Mouse (Mus musculus) brain, embryonic 18.5 days (tissue): ENCODE results near the gene Micu1.
"Not testable (repeated sequence)": the region's sequence is repeated elsewhere in the genome, so short reads cannot be mapped to it uniquely, and the experiment has no call there.

Experiments
- DNase-seq: peaks from one replicate; pipeline ENCODE4 v3.0.0-alpha.2; 2012; ENCODE audit warnings: low read depth, low spot score

Micu1 gene

GRCm38 (mm10) chr10:59702207-59703032 is at the start of gene Micu1:
Gene Micu1, plus strand, starts transcription at chr10:59702477.
- DNase-seq = peak; percentile 87

GRCm38 (mm10) chr10:59656799-59657198 is 45.5 kb upstream of the Micu1 start:
- DNase-seq = no peak

- DNase-seq = no peak
Measured at GRCm38 (mm10) chr10:59664765-59665164, 37.5 kb upstream of the Micu1 start.

- DNase-seq = no peak
Measured at GRCm38 (mm10) chr10:59665503-59666291, 36.6 kb upstream of the Micu1 start.

GRCm38 (mm10) chr10:59667377-59667776 is 34.9 kb upstream of the Micu1 start:
- DNase-seq = no peak

DNA sequence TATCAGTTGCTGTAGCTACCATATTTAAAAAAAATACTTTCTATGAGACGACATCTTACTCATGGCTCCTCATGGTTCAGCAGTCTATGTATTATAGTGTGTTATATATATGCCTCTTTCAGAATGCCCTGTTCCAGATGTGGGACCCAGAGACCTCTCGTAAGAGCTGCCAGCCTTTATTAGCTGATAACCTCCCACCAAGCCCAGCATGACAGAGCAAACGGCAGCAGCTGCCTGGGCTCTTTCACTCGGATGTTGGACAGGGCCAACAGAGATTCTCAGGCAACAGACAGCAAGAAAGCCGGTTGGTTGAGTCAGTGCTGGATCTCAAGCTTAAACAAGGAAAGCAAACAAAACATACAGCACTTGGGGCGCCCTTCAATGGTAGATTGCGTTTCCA is 33.8 kb upstream of the Micu1 start:
- DNase-seq = no peak

GRCm38 (mm10) chr10:59677836-59678235 is 24.4 kb upstream of the Micu1 start:
- no peak for DNase-seq

DNA sequence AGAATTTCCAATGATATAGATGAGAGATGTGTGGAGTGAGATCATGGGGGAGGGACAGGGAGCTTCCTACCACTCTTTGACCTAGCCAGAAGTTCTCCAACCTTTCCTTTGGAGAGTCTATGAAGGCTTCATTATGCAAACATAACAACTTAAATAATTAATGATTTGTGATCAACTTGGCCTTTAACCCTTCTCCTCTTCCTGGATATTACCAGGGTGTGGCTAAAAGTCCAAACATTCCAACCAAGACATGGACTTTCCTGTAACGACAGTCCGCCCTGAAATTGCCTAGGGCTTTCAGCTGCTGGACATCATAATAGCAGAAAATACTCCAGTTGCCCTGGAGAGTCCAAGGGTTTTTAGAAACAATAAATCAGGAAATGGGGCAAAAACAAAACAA is 23.1 kb upstream of the Micu1 start:
- DNase-seq = no peak

GRCm38 (mm10) chr10:59685586-59685985 is 16.7 kb upstream of the Micu1 start:
- DNase-seq = not testable (repeated sequence)

DNA sequence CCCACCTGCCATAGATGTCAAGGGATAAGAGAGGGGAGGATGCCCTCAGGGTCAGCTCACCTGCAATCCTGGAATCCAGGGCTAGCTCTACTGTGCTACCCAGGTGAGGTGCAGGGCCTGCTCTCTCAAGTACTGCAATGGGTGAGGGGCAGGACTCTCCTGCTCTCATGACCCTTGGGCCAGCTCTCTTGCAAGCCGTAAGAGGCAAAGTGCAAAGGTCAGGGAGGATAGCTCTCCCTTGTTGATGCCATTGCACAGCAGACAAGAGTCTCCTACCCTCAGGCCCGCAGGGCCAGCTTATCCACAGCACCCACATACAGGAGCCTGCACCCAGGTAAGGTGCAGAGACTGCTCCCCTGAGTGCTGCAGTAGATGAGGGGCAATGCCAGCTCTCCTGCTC is 15.2 kb upstream of the Micu1 start:
- no peak for DNase-seq

- DNase-seq = no peak
Measured at GRCm38 (mm10) chr10:59689836-59690235, 12.4 kb upstream of the Micu1 start.

- no peak for DNase-seq
Measured at GRCm38 (mm10) chr10:59692441-59692840, 9.8 kb upstream of the Micu1 start.

GRCm38 (mm10) chr10:59694104-59694503 is 8.2 kb upstream of the Micu1 start:
- no peak for DNase-seq

DNA sequence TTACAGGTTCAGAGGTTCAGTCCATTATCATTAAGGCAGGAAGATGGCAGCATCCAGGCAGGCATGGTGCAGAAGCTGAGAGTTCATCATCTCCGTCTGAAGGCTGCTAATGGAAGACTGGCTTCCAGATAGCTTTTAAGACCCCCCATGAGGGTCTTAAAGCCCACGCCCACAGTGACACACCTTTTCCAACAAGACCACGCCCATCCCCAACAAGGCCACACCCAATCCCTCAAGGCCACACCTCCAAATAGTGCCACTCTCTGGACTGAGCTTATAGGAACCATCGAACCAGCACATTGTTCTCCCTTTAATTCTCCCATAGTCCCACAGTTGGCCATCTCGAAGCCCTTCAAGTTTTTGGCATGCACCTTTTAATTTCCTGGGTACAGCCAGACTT is 2.8 kb upstream of the Micu1 start:
- no peak for DNase-seq

GRCm38 (mm10) chr10:59701805-59702204 is 472 bp upstream of the Micu1 start:
- no peak for DNase-seq

GRCm38 (mm10) chr10:59703060-59703760 is 933 bp downstream of the Micu1 start:
- no peak for DNase-seq

DNA sequence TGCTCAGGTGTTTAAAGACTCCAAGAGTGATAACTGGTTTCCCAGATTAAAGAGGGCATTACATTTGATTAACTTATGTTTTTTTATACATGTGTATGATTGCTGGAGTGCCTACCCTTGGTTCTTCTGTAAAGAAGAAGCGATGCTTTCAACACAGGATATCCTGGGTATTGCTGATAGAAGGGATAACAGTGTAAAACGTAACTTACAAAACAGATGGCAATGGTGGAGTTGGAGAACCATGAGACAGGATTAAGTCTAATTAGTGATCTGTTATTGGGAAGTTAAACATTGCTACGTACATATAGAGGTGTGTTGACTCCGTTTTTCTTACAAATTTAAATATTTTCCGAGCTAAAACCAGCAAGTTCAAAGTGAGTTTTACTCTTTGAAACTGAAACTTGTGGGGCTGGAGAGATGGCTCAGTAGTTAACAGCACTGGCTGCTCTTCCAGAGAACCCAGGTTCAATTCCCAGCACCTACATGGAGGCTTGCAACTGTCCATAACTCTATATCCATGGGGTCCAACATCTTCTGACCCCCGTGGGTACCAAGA is 4.8 kb downstream of the Micu1 start:
- DNase-seq = no peak

GRCm38 (mm10) chr10:59707595-59707994 is 5.3 kb downstream of the Micu1 start:
- DNase-seq = no peak

- DNase-seq = no peak
Measured at GRCm38 (mm10) chr10:59709281-59709680, 7.0 kb downstream of the Micu1 start.

DNA sequence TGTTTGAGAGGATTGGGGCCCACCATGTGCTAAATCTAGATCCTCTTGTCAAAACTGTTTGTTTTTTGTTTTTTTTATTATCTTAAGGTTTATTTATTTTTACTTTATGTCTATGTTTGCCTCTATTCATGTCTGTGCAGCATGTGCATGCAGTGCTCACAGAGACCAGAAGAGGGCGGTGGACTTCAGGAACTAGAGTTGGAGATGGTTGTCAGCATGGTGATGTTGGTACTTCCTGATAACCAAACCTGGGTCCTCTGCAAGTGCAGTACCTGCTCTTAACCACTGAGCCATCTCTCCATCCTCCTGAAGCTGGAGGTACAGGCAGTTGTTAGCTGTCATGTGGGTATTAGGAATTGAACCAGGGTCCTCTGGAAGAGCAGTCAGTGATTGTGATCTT is 8.0 kb downstream of the Micu1 start:
- no peak for DNase-seq

- no peak for DNase-seq
Measured at GRCm38 (mm10) chr10:59712062-59712461, 9.8 kb downstream of the Micu1 start.

GRCm38 (mm10) chr10:59720017-59720416 is 17.7 kb downstream of the Micu1 start:
- no peak for DNase-seq
